Mouse (Mus musculus): ENCODE results near the gene 1700080O16Rik. TPM values are rescaled to one million over a fixed set of nuclear protein-coding genes. Genes with fewer than 3 reads are reported as not detected.

Gene 1700080O16Rik
- not detected in 2 replicates for polyA plus RNA-seq (2016; fragmentation: Nextera tagmentation; extraction: Ambion mirVana)

GRCm38 (mm10) chrX:51972672-51973071, at the start of gene 1700080O16Rik:
TSS of gene 1700080O16Rik (minus strand) at chrX:51972772.
- Histone ChIP-seq H3K9me3 (no peaks in the 10 kb centered on the region), H3K36me3 (replicated peaks) (no peaks in the 10 kb centered on the region)
- ATAC-seq (ENCODE audit: low FRiP score): no peak

GRCm38 (mm10) chrX:52017660-52018059, 45.1 kb upstream of the 1700080O16Rik start:
- H3K4me3 ChIP-seq (replicated peaks): no peak overlapping the region
- H3K9ac ChIP-seq: no peak overlapping the region
- H3K27ac ChIP-seq: no peak overlapping the region
- 49% methylated on average over 8 of the region's 9 CpGs for WGBS
- ATAC-seq (ENCODE audit: low FRiP score): no peak
- no peak overlapping the region for H3K4me2 ChIP-seq
- no peaks in the 10 kb centered on the region for H3K9me3 ChIP-seq
- H3K27me3 ChIP-seq: no peaks in the 10 kb centered on the region
- H3K4me1 ChIP-seq: no peaks in the 10 kb centered on the region
- no peaks in the 10 kb centered on the region for H3K36me3 ChIP-seq (replicated peaks)

More at GRCm38 (mm10) chrX:51972672-51973071, at the start of gene 1700080O16Rik:
- H3K9ac ChIP-seq: no peak within 1 kb of the TSS
- no peak within 1 kb of the TSS for H3K27ac ChIP-seq
- no peak within 1 kb of the TSS for H3K4me3 ChIP-seq (replicated peaks)
- H3K4me1 ChIP-seq: no peaks in the 10 kb centered on the region
- H3K27me3 ChIP-seq: no peaks in the 10 kb centered on the region
- H3K4me2 ChIP-seq: no peak within 1 kb of the TSS
- 96% methylated on average over 12 of the region's 12 CpGs for WGBS

DNA sequence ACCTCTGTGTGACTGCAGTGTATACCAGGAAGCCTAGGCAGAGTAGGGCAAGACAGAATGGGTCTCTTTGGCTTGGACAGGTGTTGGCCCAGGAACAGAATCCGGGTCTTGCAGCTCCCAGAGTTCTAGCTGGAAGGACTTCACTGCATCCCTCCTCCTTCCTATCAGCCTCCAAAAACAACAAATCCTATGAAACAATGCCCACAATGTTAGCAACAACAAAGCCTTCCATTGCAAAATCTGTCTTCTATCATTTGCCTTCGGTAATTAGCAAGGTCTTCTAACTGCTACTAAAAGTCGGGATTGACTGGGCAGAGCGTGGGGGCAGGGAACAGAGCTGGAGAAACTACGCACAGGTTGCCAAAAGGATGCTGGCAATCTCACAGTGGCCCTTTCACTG, 27.5 kb upstream of the 1700080O16Rik start:
- no peak for ATAC-seq (ENCODE audit: low FRiP score)
- WGBS: 74% methylated on average over 5 of the region's 5 CpGs
- Histone ChIP-seq H3K9ac (no peak overlapping the region), H3K4me3 (replicated peaks) (no peak overlapping the region), H3K27me3 (no peaks in the 10 kb centered on the region), H3K27ac (no peak overlapping the region), H3K4me1 (no peaks in the 10 kb centered on the region), H3K36me3 (replicated peaks) (no peaks in the 10 kb centered on the region), H3K9me3 (no peaks in the 10 kb centered on the region), H3K4me2 (no peak overlapping the region)

- no peak overlapping the region for H3K27ac ChIP-seq
- H3K4me2 ChIP-seq: no peak overlapping the region
- H3K27me3 ChIP-seq: no peaks in the 10 kb centered on the region
- no peak for ATAC-seq (ENCODE audit: low FRiP score)
- H3K9me3 ChIP-seq: no peaks in the 10 kb centered on the region
- WGBS: 75% methylated on average over 4 of the region's 4 CpGs
- no peaks in the 10 kb centered on the region for H3K36me3 ChIP-seq (replicated peaks)
- no peak overlapping the region for H3K9ac ChIP-seq
- no peak overlapping the region for H3K4me3 ChIP-seq (replicated peaks)
- H3K4me1 ChIP-seq: no peaks in the 10 kb centered on the region
These were observed 26.9 kb upstream of the 1700080O16Rik start for GRCm38 (mm10) chrX:51999426-51999825.

DNA sequence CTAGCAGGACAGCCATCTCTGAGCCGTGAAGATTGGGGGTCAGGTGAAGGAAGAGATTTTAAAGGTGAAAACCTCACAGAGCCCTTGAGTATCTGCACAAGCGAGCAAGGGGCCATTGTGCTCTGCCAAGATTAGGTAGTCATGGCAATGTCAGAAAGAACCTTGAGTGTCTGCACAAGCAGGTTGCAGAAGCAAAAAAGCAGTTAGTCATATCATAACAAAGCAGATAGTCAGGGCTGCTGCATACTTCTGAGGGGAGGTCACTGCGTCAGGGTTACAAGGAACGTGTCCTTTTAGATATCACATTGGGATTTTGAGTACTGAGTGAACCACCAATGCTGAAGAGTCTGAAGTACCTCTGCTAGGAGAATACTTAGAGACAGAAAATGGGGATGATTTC, 3.8 kb upstream of the 1700080O16Rik start:
- H3K4me1 ChIP-seq: no peaks in the 10 kb centered on the region
- H3K9me3 ChIP-seq: no peaks in the 10 kb centered on the region
- H3K4me3 ChIP-seq (replicated peaks): no peak overlapping the region
- 85% methylated on average over 4 of the region's 4 CpGs for WGBS
- no peak overlapping the region for H3K9ac ChIP-seq
- no peaks in the 10 kb centered on the region for H3K27me3 ChIP-seq
- H3K27ac ChIP-seq: no peak overlapping the region
- ATAC-seq (ENCODE audit: low FRiP score): no peak
- no peaks in the 10 kb centered on the region for H3K36me3 ChIP-seq (replicated peaks)
- H3K4me2 ChIP-seq: no peak overlapping the region

DNA sequence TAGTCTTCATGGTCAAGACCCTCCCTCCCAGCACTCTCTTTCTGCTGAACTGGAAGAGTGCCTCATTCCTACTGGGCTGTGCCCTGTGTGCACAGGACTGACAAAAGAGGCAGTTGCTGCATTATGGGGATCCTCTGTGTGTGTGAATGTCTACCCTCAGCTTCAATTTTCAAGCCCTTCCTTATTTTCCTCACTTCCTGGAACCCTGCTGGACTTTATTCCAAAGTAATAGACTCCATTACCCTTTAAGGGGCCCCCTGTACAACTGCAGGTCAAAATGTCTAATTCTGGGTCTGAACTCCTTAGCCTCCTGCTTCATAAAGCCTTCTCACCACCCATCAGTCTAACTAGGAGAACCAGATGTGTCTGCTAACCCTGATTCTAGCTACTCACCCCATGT, 2.0 kb upstream of the 1700080O16Rik start:
- H3K27me3 ChIP-seq: no peaks in the 10 kb centered on the region
- no peak overlapping the region for H3K4me3 ChIP-seq (replicated peaks)
- H3K36me3 ChIP-seq (replicated peaks): no peaks in the 10 kb centered on the region
- H3K9ac ChIP-seq: no peak overlapping the region
- H3K4me2 ChIP-seq: no peak overlapping the region
- no peaks in the 10 kb centered on the region for H3K4me1 ChIP-seq
- H3K9me3 ChIP-seq: no peaks in the 10 kb centered on the region
- no peak for ATAC-seq (ENCODE audit: low FRiP score)
- no peak overlapping the region for H3K27ac ChIP-seq

GRCm38 (mm10) chrX:51948071-51948470, 24.5 kb downstream of the 1700080O16Rik start:
- WGBS: 89% methylated on average over 3 of the region's 3 CpGs

GRCm38 (mm10) chrX:51938076-51938475, 34.5 kb downstream of the 1700080O16Rik start:
- Histone ChIP-seq H3K27ac (no peak overlapping the region), H3K4me3 (replicated peaks) (no peak overlapping the region), H3K4me1 (no peaks in the 10 kb centered on the region), H3K36me3 (replicated peaks) (no peaks in the 10 kb centered on the region), H3K9me3 (no peaks in the 10 kb centered on the region), H3K4me2 (no peak overlapping the region), H3K27me3 (no peaks in the 10 kb centered on the region), H3K9ac (no peak overlapping the region)
- ATAC-seq (ENCODE audit: low FRiP score): no peak
- 56% methylated on average over 5 of the region's 5 CpGs for WGBS

More at GRCm38 (mm10) chrX:51948071-51948470, 24.5 kb downstream of the 1700080O16Rik start:
- Histone ChIP-seq H3K9ac (no peak overlapping the region), H3K4me3 (replicated peaks) (no peak overlapping the region), H3K4me1 (no peaks in the 10 kb centered on the region), H3K27me3 (no peaks in the 10 kb centered on the region), H3K27ac (no peak overlapping the region), H3K4me2 (no peak overlapping the region), H3K9me3 (no peaks in the 10 kb centered on the region), H3K36me3 (replicated peaks) (no peaks in the 10 kb centered on the region)
- ATAC-seq (ENCODE audit: low FRiP score): no peak

DNA sequence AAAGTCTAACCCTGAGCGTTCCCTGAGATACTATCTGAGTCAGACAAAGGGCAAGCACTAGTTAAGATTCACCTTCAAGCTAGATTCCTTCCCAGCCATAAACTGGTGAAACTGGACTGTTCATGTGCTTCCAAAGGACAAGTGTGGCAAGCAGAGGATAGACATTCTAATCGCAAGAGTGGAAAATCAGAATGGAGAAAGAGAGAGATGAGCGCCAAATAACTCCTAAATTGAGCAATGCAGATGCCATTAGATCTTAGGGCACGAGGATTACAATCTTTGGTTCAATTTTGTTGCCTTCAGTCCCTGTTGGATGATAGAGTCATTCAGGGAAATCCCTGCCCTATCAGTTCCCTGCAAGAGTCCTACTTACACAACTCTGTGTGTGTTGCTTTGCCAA, 53.5 kb downstream of the 1700080O16Rik start:
- WGBS: 83% methylated on average over 4 of the region's 4 CpGs
- no peaks in the 10 kb centered on the region for H3K9me3 ChIP-seq
- ATAC-seq (ENCODE audit: low FRiP score): no peak

More for the DNA sequence above, 53.5 kb downstream of the 1700080O16Rik start:
- Histone ChIP-seq H3K4me3 (replicated peaks) (no peak overlapping the region), H3K9ac (no peak overlapping the region), H3K27me3 (no peaks in the 10 kb centered on the region), H3K27ac (no peak overlapping the region), H3K36me3 (replicated peaks) (no peaks in the 10 kb centered on the region), H3K4me1 (no peaks in the 10 kb centered on the region), H3K4me2 (no peak overlapping the region)

Other genes with a start within 250 kb of the 1700080O16Rik start
- gene Usp26, start 171.5 kb downstream of the 1700080O16Rik start, polyA plus RNA-seq (2016; fragmentation: Nextera tagmentation; extraction: Ambion mirVana): not detected in 2 replicates
- gene Gpc4, start 192.5 kb upstream of the 1700080O16Rik start, polyA plus RNA-seq (2016; fragmentation: Nextera tagmentation; extraction: Ambion mirVana): 60.4 and 74.1 TPM in 2 replicates

Measured in forebrain, embryonic 12.5 days (tissue).